Mouse (Mus musculus) lung, embryonic 15.5 days (tissue): Measurements from ENCODE around the gene Plvap. TPM values are rescaled to one million over a fixed set of nuclear protein-coding genes. Genes with fewer than 3 reads are reported as not detected.

Experiments used
- ATAC-seq: fragments of 200-750 bp; cut with Nextera tagmentation; 2 replicates; pipeline ENCODE4 v1.8.0; 2017; ENCODE audit warnings: moderate number of reproducible peaks, borderline replicate concordance; ENCODE audit not compliant: low FRiP score, low TSS enrichment; ENCODE audit errors: extremely low read depth
- H3K27ac ChIP-seq: fragments of 300-500 bp; sonication (generic); 2 replicates; pipeline ENCODE4 v1.5.1; 2015; ENCODE audit warnings: moderate library complexity, mild to moderate bottlenecking, inconsistent platforms
- H3K27me3 ChIP-seq: fragments of 300-500 bp; sonication (generic); 2 replicates; pipeline ENCODE4 v1.6.1; 2015; ENCODE audit warnings: inconsistent platforms
- H3K36me3 ChIP-seq: fragments of 300-500 bp; sonication (generic); 2 replicates; pipeline ENCODE4 v1.6.1; 2015; ENCODE audit warnings: inconsistent platforms
- H3K4me1 ChIP-seq: fragments of 300-500 bp; sonication (generic); 2 replicates; pipeline ENCODE4 v1.6.1; 2015; ENCODE audit warnings: inconsistent platforms
- H3K4me2 ChIP-seq: fragments of 300-500 bp; sonication (generic); 2 replicates; pipeline ENCODE4 v1.6.1; 2015; ENCODE audit warnings: inconsistent platforms, mild to moderate bottlenecking, moderate library complexity
- H3K4me3 ChIP-seq: fragments of 300-500 bp; sonication (generic); 2 replicates; pipeline ENCODE4 v1.5.1; 2015; ENCODE audit warnings: mild to moderate bottlenecking, inconsistent platforms
- H3K9ac ChIP-seq: fragments of 300-500 bp; sonication (generic); 2 replicates; pipeline ENCODE4 v1.6.1; 2015; ENCODE audit warnings: inconsistent platforms
- H3K9me3 ChIP-seq: fragments of 300-500 bp; sonication (generic); 2 replicates; pipeline ENCODE4 v1.6.1; 2016; ENCODE audit warnings: inconsistent platforms
- WGBS: fragments of 180-500 bp; shearing (Covaris S2); methylation state at CpG from one replicate; pipeline ENCODE4 v1.1.7; 2015; 5-methylcytosine and 5-hydroxymethylcytosine counted together
- polyA plus RNA-seq: library from polyadenylated mRNA; unstranded; fragments of >200 nt; fragmentation: Nextera tagmentation; extraction: Ambion mirVana; gene quantifications from 2 replicates; pipeline ENCODE4 v1.2.1, GENCODE M21; 2015

The Plvap gene
- 146 and 147 TPM in 2 replicates for polyA plus RNA-seq

- peak; percentile 28; the same call in 1 of the 2 replicates for ATAC-seq
- 20% methylated on average over 14 of the region's 14 CpGs for WGBS
- H3K27me3 ChIP-seq = peaks cover 42% of the 10 kb centered on the region
These were observed at the start of gene Plvap for GRCm38 (mm10) chr8:71511644-71512043. Gene Plvap, minus strand, starts transcription at chr8:71511752.

GRCm38 (mm10) chr8:71560765-71561164 lies 49.2 kb upstream of the Plvap start:
- Histone ChIP-seq H3K4me3 (no peak overlapping the region), H3K27ac (no peak overlapping the region), H3K9me3 (0 out of 2 replicates have a peak, but pooled peaks cover 3% of the 10 kb centered on the region), H3K4me1 (peaks cover 23% of the 10 kb centered on the region), H3K36me3 (no peaks in the 10 kb centered on the region), H3K27me3 (peaks cover 76% of the 10 kb centered on the region), H3K9ac (no peak overlapping the region), H3K4me2 (no peak overlapping the region)
- WGBS = 84% methylated on average over 5 of the region's 5 CpGs
- no peak for ATAC-seq

More at GRCm38 (mm10) chr8:71511644-71512043, at the start of gene Plvap:
- peak within 1 kb of the TSS; percentile 55 for H3K27ac ChIP-seq
- H3K4me2 ChIP-seq = peak within 1 kb of the TSS; percentile 44
- H3K4me3 ChIP-seq = peak within 1 kb of the TSS; percentile 35
- H3K4me1 ChIP-seq = peaks cover 29% of the 10 kb centered on the region
- H3K36me3 ChIP-seq = no peaks in the 10 kb centered on the region
- H3K9ac ChIP-seq = 0 out of 2 replicates have a peak within 1 kb of the TSS, but pooled peaks have one; percentile 10
- no peaks in the 10 kb centered on the region for H3K9me3 ChIP-seq

- 53% methylated on average over 3 of the region's 3 CpGs for WGBS
- Histone ChIP-seq H3K9ac (no peak overlapping the region), H3K36me3 (no peaks in the 10 kb centered on the region), H3K27ac (no peak overlapping the region), H3K4me2 (no peak overlapping the region), H3K27me3 (peaks cover 79% of the 10 kb centered on the region), H3K9me3 (0 out of 2 replicates have a peak, but pooled peaks cover 3% of the 10 kb centered on the region), H3K4me3 (no peak overlapping the region), H3K4me1 (peaks cover 23% of the 10 kb centered on the region)
- no peak for ATAC-seq
These were observed 48.5 kb upstream of the Plvap start for GRCm38 (mm10) chr8:71560071-71560470.

GRCm38 (mm10) chr8:71558958-71559690 lies 47.6 kb upstream of the Plvap start:
- Histone ChIP-seq H3K27me3 (peaks cover 79% of the 10 kb centered on the region), H3K4me3 (peak overlapping the region; percentile 49), H3K9me3 (0 out of 2 replicates have a peak, but pooled peaks cover 2% of the 10 kb centered on the region), H3K36me3 (no peaks in the 10 kb centered on the region), H3K4me2 (peak overlapping the region; percentile 89), H3K27ac (no peak overlapping the region), H3K4me1 (peaks cover 27% of the 10 kb centered on the region), H3K9ac (peak overlapping the region; percentile 33)
- 2% methylated on average over 24 of the region's 24 CpGs for WGBS
- ATAC-seq = peak; percentile 65

- no peaks in the 10 kb centered on the region for H3K9me3 ChIP-seq
- peaks cover 71% of the 10 kb centered on the region for H3K27me3 ChIP-seq
- ATAC-seq = peak; percentile 33
These were observed 46.8 kb upstream of the Plvap start, which contains the start of gene Tmem221 for GRCm38 (mm10) chr8:71558071-71558957. Gene Tmem221, minus strand, starts transcription at chr8:71558871.

GRCm38 (mm10) chr8:71554644-71555043 lies 43.1 kb upstream of the Plvap start:
- Histone ChIP-seq H3K27ac (no peak overlapping the region; the same call in 1 of the 2 replicates), H3K4me3 (no peak overlapping the region), H3K4me1 (peaks cover 24% of the 10 kb centered on the region), H3K4me2 (no peak overlapping the region), H3K9me3 (no peaks in the 10 kb centered on the region), H3K36me3 (no peaks in the 10 kb centered on the region), H3K9ac (no peak overlapping the region), H3K27me3 (peaks cover 37% of the 10 kb centered on the region)
- 74% methylated on average over 2 of the region's 2 CpGs for WGBS
- no peak for ATAC-seq

More at GRCm38 (mm10) chr8:71558071-71558957, 46.8 kb upstream of the Plvap start, which contains the start of gene Tmem221:
- Histone ChIP-seq H3K4me2 (peak within 1 kb of the TSS; percentile 89), H3K9ac (peak within 1 kb of the TSS; percentile 33), H3K36me3 (no peaks in the 10 kb centered on the region), H3K27ac (no peak within 1 kb of the TSS), H3K4me3 (peak within 1 kb of the TSS; percentile 49), H3K4me1 (peaks cover 28% of the 10 kb centered on the region)
- WGBS = 3% methylated on average over 70 of the region's 70 CpGs

GRCm38 (mm10) chr8:71554001-71554400 lies 42.4 kb upstream of the Plvap start:
- peaks cover 30% of the 10 kb centered on the region for H3K27me3 ChIP-seq
- H3K36me3 ChIP-seq = no peaks in the 10 kb centered on the region
- H3K9me3 ChIP-seq = no peaks in the 10 kb centered on the region
- ATAC-seq = no peak
- H3K4me3 ChIP-seq = no peak overlapping the region
- H3K4me1 ChIP-seq = peaks cover 21% of the 10 kb centered on the region
- no peak overlapping the region for H3K4me2 ChIP-seq
- H3K27ac ChIP-seq = no peak overlapping the region; the same call in 1 of the 2 replicates
- 61% methylated on average over 6 of the region's 6 CpGs for WGBS
- no peak overlapping the region for H3K9ac ChIP-seq

GRCm38 (mm10) chr8:71552770-71553169 lies 41.2 kb upstream of the Plvap start:
- ATAC-seq = no peak
- Histone ChIP-seq H3K4me3 (no peak overlapping the region), H3K9ac (no peak overlapping the region; the same call in 1 of the 2 replicates), H3K36me3 (peaks cover 3% of the 10 kb centered on the region; the same call in 1 of the 2 replicates), H3K27me3 (peaks cover 18% of the 10 kb centered on the region), H3K4me1 (0 out of 2 replicates have a peak, but pooled peaks cover 10% of the 10 kb centered on the region), H3K4me2 (no peak overlapping the region), H3K9me3 (no peaks in the 10 kb centered on the region), H3K27ac (no peak overlapping the region)
- WGBS = 34% methylated on average over 6 of the region's 6 CpGs

GRCm38 (mm10) chr8:71550754-71551153 lies 39.2 kb upstream of the Plvap start:
- ATAC-seq = no peak
- peaks cover 18% of the 10 kb centered on the region; the same call in 1 of the 2 replicates for H3K36me3 ChIP-seq
- 0 out of 2 replicates have a peak, but pooled peaks cover 2% of the 10 kb centered on the region for H3K27me3 ChIP-seq
- 45% methylated on average over 7 of the region's 7 CpGs for WGBS
- H3K4me2 ChIP-seq = no peak overlapping the region
- no peak overlapping the region for H3K4me3 ChIP-seq
- 0 out of 2 replicates have a peak, but pooled peaks cover 10% of the 10 kb centered on the region for H3K4me1 ChIP-seq
- no peak overlapping the region for H3K27ac ChIP-seq
- H3K9me3 ChIP-seq = no peaks in the 10 kb centered on the region
- no peak overlapping the region for H3K9ac ChIP-seq

GRCm38 (mm10) chr8:71547590-71547989 lies 36.0 kb upstream of the Plvap start:
- WGBS = 85% methylated on average over 7 of the region's 7 CpGs
- H3K27ac ChIP-seq = no peak overlapping the region

GRCm38 (mm10) chr8:71545053-71545452 lies 33.5 kb upstream of the Plvap start:
- peaks cover 23% of the 10 kb centered on the region; the same call in 1 of the 2 replicates for H3K36me3 ChIP-seq
- H3K4me3 ChIP-seq = no peak overlapping the region
- H3K27me3 ChIP-seq = no peaks in the 10 kb centered on the region
- no peak overlapping the region for H3K9ac ChIP-seq
- 87% methylated on average over 11 of the region's 11 CpGs for WGBS
- no peak overlapping the region for H3K4me2 ChIP-seq
- peaks cover 12% of the 10 kb centered on the region for H3K4me1 ChIP-seq
- no peak for ATAC-seq
- no peak overlapping the region for H3K27ac ChIP-seq
- H3K9me3 ChIP-seq = no peaks in the 10 kb centered on the region

More at GRCm38 (mm10) chr8:71547590-71547989, 36.0 kb upstream of the Plvap start:
- H3K27me3 ChIP-seq = no peaks in the 10 kb centered on the region
- no peak overlapping the region for H3K4me3 ChIP-seq
- H3K9me3 ChIP-seq = no peaks in the 10 kb centered on the region
- peaks cover 13% of the 10 kb centered on the region for H3K4me1 ChIP-seq
- H3K4me2 ChIP-seq = no peak overlapping the region
- ATAC-seq = no peak
- peaks cover 23% of the 10 kb centered on the region; the same call in 1 of the 2 replicates for H3K36me3 ChIP-seq
- H3K9ac ChIP-seq = no peak overlapping the region
